Mouse (Mus musculus) kidney, postnatal 0 days (tissue): ENCODE data around the gene Rpap3. TPM values are rescaled to one million over a fixed set of nuclear protein-coding genes. Genes with fewer than 3 reads are reported as not detected.
A peak's percentile ranks its signal among the peaks of the same experiment; 100 is the strongest.

Source experiments
- ATAC-seq: fragments of 200-750 bp; cut with Nextera tagmentation; replicated peaks from 2 replicates; pipeline ENCODE4 v1.8.0; 2017; ENCODE audit warnings: low read depth, moderate number of reproducible peaks, moderate TSS enrichment, moderate library complexity; ENCODE audit not compliant: low FRiP score
- DNase-seq: peaks from one replicate; pipeline ENCODE4 v3.0.0-alpha.2; 2016; ENCODE audit warnings: low spot score
- H3K27ac ChIP-seq: fragments of 300-500 bp; sonication (generic); 2 replicates; pipeline ENCODE4 v1.5.1; 2014; ENCODE audit warnings: mild to moderate bottlenecking
- H3K27me3 ChIP-seq: fragments of 300-500 bp; sonication (generic); 2 replicates; pipeline ENCODE4 v1.6.1; 2014; ENCODE audit warnings: low read length, mixed read lengths; ENCODE audit not compliant: insufficient read depth
- H3K36me3 ChIP-seq: fragments of 300-500 bp; sonication (generic); 2 replicates; pipeline ENCODE4 v1.6.1; 2014; ENCODE audit warnings: low read length, mixed read lengths; ENCODE audit not compliant: insufficient read depth
- H3K4me1 ChIP-seq: fragments of 300-500 bp; sonication (generic); replicated peaks from 2 replicates; pipeline ENCODE4 v1.6.1; 2014; ENCODE audit warnings: antibody characterized with exemption, low read length, mixed read lengths; ENCODE audit not compliant: insufficient read depth
- H3K4me2 ChIP-seq: fragments of 300-500 bp; sonication (generic); 2 replicates; pipeline ENCODE4 v1.6.1; 2014; ENCODE audit warnings: mild to moderate bottlenecking, low read length, moderate library complexity, mixed read lengths
- H3K4me3 ChIP-seq: fragments of 300-500 bp; sonication (generic); replicated peaks from 2 replicates; pipeline ENCODE4 v1.5.1; 2014; ENCODE audit warnings: low read depth, low read length
- H3K9ac ChIP-seq: fragments of 300-500 bp; sonication (generic); 2 replicates; pipeline ENCODE4 v1.6.1; 2014; ENCODE audit warnings: low read depth, low read length
- H3K9me3 ChIP-seq: fragments of 300-500 bp; sonication (generic); replicated peaks from 2 replicates; pipeline ENCODE4 v1.6.1; 2016; ENCODE audit warnings: low read length, inconsistent platforms, mixed read lengths
- CTCF ChIP-seq: IDR thresholded peaks from 2 replicates; pipeline ENCODE4 v1.5.1; 2016; ENCODE audit warnings: antibody characterized with exemption, low read depth, mild to moderate bottlenecking, moderate library complexity
- WGBS: fragments of 180-500 bp; shearing (Covaris S2); extraction: QIAGEN DNeasy Blood & Tissue Kit; methylation state at CpG from one replicate; pipeline ENCODE4 v1.1.7; 2014; 5-methylcytosine and 5-hydroxymethylcytosine counted together
- polyA plus RNA-seq: library from polyadenylated mRNA; unstranded; fragments of >200 nt; fragmentation: Nextera tagmentation; extraction: Ambion mirVana; gene quantifications from 2 replicates; pipeline ENCODE4 v1.2.1, GENCODE M21; 2015

Rpap3 gene
- polyA plus RNA-seq, 1 experiment from 2014 or later, result 36.3 TPM

DNA sequence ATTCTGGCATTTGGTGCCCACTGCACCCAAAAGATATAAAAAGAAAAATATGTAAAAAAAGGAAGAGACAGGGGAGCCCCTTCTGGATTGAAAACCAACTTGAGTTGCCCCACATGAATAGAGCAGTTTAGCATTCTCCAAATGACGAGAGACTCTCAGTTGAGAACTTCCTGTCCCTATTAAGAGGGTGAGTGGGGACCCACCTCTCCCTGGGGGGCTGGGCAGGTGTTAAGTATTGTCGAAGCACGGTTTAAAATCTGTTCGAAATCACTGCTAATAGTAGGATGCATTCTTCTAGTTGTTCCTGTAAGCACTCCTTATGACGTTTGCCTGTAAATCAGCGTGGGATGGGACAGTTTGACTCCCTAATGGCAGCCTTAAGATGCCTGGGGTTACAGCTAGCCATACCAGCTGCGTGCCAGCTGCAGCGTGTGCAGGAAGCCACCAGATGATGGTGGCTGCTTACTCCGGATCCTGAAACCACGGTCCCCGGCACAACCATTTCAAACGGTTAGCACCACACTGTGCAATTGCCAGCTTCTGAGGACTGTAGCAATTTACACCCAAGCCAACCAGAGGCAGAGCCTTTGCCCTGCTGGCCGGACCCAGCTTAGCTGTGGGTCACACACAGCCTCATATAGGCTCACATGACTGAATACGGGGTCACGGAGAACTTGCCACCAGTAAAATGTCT lies 15.5 kb upstream of the Rpap3 start:
- ATAC-seq, result no peak
- Histone ChIP-seq H3K4me2 (no peak overlapping the region), H3K4me1 (peaks cover 16% of the 10 kb centered on the region), H3K4me3 (no peak overlapping the region), H3K36me3 (no peaks in the 10 kb centered on the region), H3K9ac (no peak overlapping the region), H3K27me3 (no peaks in the 10 kb centered on the region), H3K27ac (peak overlapping the region; percentile 76; the same call in 1 of the 2 replicates), H3K9me3 (no peaks in the 10 kb centered on the region)
- WGBS, result 46% methylated on average over 15 of the region's 15 CpGs
- DNase-seq, result peak; percentile 48
- no peak for TF ChIP-seq CTCF

DNA sequence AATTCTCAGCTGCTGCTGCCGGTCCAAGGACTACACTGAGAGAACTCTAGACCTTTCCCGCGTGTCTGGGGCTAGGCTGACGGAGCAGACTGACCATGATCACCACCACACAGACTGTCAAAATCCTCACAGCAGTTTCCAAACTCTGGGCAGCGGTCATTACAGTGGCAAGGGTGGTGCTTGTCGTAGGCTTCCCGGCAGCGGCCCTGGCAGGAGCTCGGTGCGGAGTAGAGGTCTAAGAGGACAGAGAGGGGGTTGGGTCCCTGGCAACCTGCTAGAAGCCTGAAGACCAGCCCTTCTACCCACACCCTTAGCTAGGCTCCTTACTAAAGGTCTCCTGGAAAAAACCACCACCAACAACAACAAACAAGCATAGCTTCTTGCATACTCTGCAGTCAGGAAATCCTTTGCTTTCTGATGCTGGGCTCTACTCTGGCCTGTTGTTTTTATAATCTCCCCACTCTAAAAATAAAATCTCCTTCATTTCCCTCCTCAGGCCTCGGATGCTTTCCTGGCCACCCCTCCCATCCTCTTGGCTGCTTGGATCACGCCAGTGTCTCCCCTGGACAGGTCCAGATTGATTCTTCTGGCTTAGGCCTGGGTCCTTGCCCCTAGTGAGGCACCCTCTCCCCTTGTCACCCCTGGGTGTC lies 14.5 kb upstream of the Rpap3 start:
- DNase-seq, result peak; percentile 57
- Histone ChIP-seq H3K4me2 (no peak overlapping the region), H3K9ac (no peak overlapping the region), H3K27me3 (no peaks in the 10 kb centered on the region), H3K27ac (peak overlapping the region; percentile 76), H3K9me3 (no peaks in the 10 kb centered on the region), H3K4me1 (peaks cover 16% of the 10 kb centered on the region), H3K4me3 (no peak overlapping the region), H3K36me3 (no peaks in the 10 kb centered on the region)
- ATAC-seq, result peak; percentile 22; the same call in 1 of the 2 replicates
- TF ChIP-seq CTCF, result no peak
- 54% methylated on average over 12 of the region's 12 CpGs for WGBS

DNA sequence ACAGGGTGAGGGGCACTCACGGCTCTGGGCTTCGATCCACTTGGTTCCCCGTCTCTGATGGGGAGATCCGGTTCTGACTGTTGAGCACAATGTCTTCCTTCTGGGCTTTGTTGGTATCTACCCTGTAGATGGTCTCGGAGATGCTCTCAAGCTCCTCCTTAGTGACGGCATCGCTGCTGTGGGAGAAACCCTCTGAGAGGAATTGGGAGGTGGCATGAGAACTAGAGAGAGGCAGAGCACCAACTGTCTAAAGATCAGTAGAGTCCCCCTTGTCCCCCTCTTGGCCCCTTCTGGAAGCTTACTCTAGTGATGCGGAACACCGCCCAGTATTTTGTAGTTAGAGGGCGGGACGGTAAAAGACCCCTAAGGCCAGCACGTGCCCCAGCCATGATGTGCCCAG lies 13.9 kb upstream of the Rpap3 start:
- TF ChIP-seq CTCF, result no peak
- WGBS, result 82% methylated on average over 12 of the region's 12 CpGs

DNA sequence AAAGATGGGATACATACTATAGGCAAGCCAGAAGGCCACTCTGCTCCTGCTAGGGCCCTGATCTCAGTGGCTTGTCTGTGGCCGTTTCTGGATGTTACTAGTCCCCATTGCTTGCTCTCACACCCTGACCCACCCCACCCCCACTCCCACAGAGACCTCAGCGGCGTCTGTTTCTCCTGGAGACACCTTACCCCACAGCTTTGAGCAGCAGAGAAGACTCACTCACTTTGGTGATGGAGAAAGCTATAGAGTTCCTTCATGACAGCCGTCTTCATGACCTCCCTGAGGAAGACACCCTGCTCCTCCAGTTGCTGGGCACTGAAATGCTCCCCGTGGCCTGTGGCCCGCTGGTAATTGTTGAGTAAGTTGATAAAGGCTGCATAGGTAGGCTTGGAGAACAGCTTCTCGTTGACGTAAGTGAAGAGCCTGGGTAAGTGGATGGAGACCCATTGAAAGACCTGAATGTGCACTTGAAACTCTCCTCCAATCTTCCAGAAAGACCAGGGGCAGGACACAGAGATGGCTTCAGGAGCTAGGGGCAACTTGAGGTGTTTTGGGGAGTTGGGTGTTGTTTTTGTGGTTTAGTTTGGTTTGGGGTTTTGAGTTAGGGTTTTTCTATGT lies 13.0 kb upstream of the Rpap3 start:
- TF ChIP-seq CTCF, result no peak
- WGBS, result 93% methylated on average over 8 of the region's 8 CpGs

More for the DNA sequence above, 13.9 kb upstream of the Rpap3 start:
- no peaks in the 10 kb centered on the region for H3K9me3 ChIP-seq
- H3K27ac ChIP-seq, result peak overlapping the region; percentile 76; the same call in 1 of the 2 replicates
- no peak overlapping the region for H3K4me3 ChIP-seq
- no peak overlapping the region for H3K9ac ChIP-seq
- no peaks in the 10 kb centered on the region for H3K36me3 ChIP-seq
- H3K4me1 ChIP-seq, result peaks cover 16% of the 10 kb centered on the region
- DNase-seq, result no peak
- no peaks in the 10 kb centered on the region for H3K27me3 ChIP-seq
- H3K4me2 ChIP-seq, result no peak overlapping the region
- ATAC-seq, result 0 out of 2 replicates have a peak, but pooled peaks have one; percentile 7

DNA sequence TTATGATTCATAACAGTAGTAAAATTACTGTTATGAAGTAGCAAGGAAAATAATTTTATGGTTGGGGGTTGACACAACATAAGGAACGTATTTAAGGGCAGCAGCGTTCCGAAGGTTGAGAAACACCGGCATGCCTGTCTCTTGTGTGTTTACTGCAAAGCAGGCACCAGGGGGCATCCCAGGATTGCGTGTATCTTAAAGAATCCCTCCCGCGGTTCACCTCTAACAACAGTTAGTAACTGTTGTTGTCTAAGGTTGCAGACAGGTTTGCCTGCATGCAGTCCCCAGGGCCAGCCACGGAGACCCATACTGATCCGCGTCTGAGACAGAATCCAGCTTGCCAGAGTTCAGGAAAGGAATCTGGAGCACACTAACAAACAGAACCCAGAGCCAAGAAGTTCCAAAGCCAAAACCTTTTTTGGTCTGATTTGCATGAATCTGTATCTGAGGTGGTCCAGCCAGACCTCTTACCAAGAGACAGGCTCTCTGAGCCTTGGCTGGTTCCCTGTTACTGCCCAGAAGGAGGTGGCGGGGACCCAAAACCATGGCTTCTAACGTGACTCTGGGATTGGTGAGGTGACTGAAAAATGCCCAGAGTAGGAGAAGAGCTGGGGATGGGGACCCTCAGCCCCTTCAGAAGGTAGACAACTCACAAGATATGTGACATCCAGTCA lies 12.4 kb upstream of the Rpap3 start:
- Histone ChIP-seq H3K4me2 (peak overlapping the region; percentile 13; the same call in 1 of the 2 replicates), H3K9me3 (no peaks in the 10 kb centered on the region), H3K4me3 (no peak overlapping the region), H3K36me3 (no peaks in the 10 kb centered on the region), H3K4me1 (peaks cover 16% of the 10 kb centered on the region), H3K27me3 (no peaks in the 10 kb centered on the region), H3K27ac (no peak overlapping the region), H3K9ac (0 out of 2 replicates have a peak overlapping the region, but pooled peaks have one; percentile 1)
- peak; percentile 89 for TF ChIP-seq CTCF
- ATAC-seq, result peak; percentile 47; the same call in 1 of the 2 replicates
- DNase-seq, result peak; percentile 93
- 20% methylated on average over 12 of the region's 12 CpGs for WGBS

More for the DNA sequence above, 13.0 kb upstream of the Rpap3 start:
- no peak overlapping the region for H3K4me2 ChIP-seq
- H3K27me3 ChIP-seq, result no peaks in the 10 kb centered on the region
- no peak for ATAC-seq
- no peaks in the 10 kb centered on the region for H3K9me3 ChIP-seq
- no peak overlapping the region for H3K4me3 ChIP-seq
- H3K4me1 ChIP-seq, result peaks cover 16% of the 10 kb centered on the region
- no peak overlapping the region for H3K9ac ChIP-seq
- DNase-seq, result no peak
- H3K27ac ChIP-seq, result no peak overlapping the region
- H3K36me3 ChIP-seq, result no peaks in the 10 kb centered on the region

DNA sequence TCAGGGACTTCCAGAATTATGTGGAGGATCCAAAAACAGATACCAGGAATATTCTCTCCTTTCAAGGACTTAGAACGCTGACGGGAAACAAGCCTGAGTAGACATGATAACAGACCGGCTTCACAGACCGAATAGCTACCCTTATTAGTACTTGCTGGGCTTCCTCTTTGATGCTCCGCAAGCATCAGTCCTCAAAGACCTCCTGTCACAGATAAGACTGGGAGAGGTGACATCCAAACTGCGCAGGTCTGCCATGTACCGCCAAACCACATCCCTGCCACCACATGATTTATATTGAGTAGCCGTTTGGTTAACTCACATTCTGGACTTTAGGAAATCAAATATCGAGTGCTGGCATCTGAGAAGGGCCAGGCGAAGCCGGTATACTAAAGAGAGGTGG lies 11.2 kb upstream of the Rpap3 start:
- Histone ChIP-seq H3K9ac (no peak overlapping the region), H3K4me3 (no peak overlapping the region), H3K4me2 (no peak overlapping the region), H3K9me3 (no peaks in the 10 kb centered on the region), H3K4me1 (peaks cover 16% of the 10 kb centered on the region), H3K27ac (no peak overlapping the region), H3K27me3 (no peaks in the 10 kb centered on the region), H3K36me3 (no peaks in the 10 kb centered on the region)
- no peak for TF ChIP-seq CTCF
- DNase-seq, result no peak
- ATAC-seq, result no peak
- WGBS, result 83% methylated on average over 11 of the region's 11 CpGs
